Mouse (Mus musculus) retina, adult 2 months (tissue): ENCODE results near the gene Copz1.

Experiments
- DNase-seq: peaks from one replicate; pipeline ENCODE4 v3.0.0-alpha.2; 2012; ENCODE audit warnings: low read depth, low spot score

Copz1 gene

GRCm38 (mm10) chr15:103338829-103339165, 66.3 kb downstream of the Copz1 start:
- no peak for DNase-seq

- DNase-seq: no peak
Measured at GRCm38 (mm10) chr15:103339166-103339960, 66.8 kb downstream of the Copz1 start.

GRCm38 (mm10) chr15:103339961-103340337, 67.4 kb downstream of the Copz1 start, which contains the start of gene Zfp385a:
Gene Zfp385a, minus strand, starts transcription at chr15:103340093.
- DNase-seq: no peak

GRCm38 (mm10) chr15:103340786-103341185, 68.3 kb downstream of the Copz1 start:
- no peak for DNase-seq

- no peak for DNase-seq
Measured at GRCm38 (mm10) chr15:103341547-103341946, 69.0 kb downstream of the Copz1 start.

- DNase-seq: peak; percentile 80
Measured at GRCm38 (mm10) chr15:103342415-103342814, 69.9 kb downstream of the Copz1 start.

GRCm38 (mm10) chr15:103343008-103343407, 70.5 kb downstream of the Copz1 start:
- DNase-seq: no peak

- DNase-seq: no peak
Measured at GRCm38 (mm10) chr15:103343556-103343955, 71.0 kb downstream of the Copz1 start.

- no peak for DNase-seq
Measured at GRCm38 (mm10) chr15:103345789-103346188, 73.3 kb downstream of the Copz1 start.

- no peak for DNase-seq
Measured at GRCm38 (mm10) chr15:103347275-103347684, 74.8 kb downstream of the Copz1 start.
